Mouse (Mus musculus) lung, postnatal 0 days (tissue): ENCODE measurements at regions not wholly inside any gene's neighbourhood (a gene's known extent, or its start where the extent isn't known, plus 50 kb on each side); places are given as distances from the start of the nearest gene placed in this dataset.

Experiments
- CTCF ChIP-seq: IDR thresholded peaks from 2 replicates; pipeline ENCODE4 v1.5.1; 2016; ENCODE audit warnings: antibody characterized with exemption, mild to moderate bottlenecking
- EP300 ChIP-seq: IDR thresholded peaks from 2 replicates; pipeline ENCODE4 v1.6.1; 2016; ENCODE audit warnings: antibody characterized with exemption, mild to moderate bottlenecking, control low read depth

DNA sequence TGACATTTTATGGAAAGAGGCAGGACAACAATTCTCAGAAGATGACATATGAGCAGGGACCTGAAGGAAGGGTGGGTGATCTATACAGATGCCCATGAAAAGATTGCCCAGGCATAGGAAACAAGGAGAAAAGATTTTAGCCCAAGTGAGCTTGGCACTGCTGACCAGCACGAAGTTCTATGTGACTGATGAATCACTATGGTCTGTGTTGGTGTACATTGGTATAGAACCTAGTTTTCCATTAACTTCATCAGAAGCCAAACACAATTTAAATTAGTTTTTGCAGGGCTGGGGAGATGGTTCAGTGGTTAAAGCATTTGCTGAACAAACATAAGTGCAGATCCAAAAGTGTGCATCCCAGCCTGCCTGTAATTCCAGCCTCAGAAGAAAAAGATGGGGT, 847.2 kb downstream of the Diaph3 start:
- TF ChIP-seq CTCF: no peak
- no peak for TF ChIP-seq EP300
